Mouse (Mus musculus) lung, adult 2 months (tissue): Measurements from ENCODE around the gene Zc3h10.
A peak's percentile ranks its signal among the peaks of the same experiment; 100 is the strongest.

ENCODE experiments used
- CTCF ChIP-seq: fragments of 200-500 bp; IDR thresholded peaks from 2 replicates; pipeline ENCODE4 v1.5.1; 2011; ENCODE audit warnings: mild to moderate bottlenecking, low read length, control low read depth; ENCODE audit not compliant: insufficient read depth
- POLR2A ChIP-seq: fragments of 200-500 bp; IDR thresholded peaks from 2 replicates; pipeline ENCODE4 v1.6.1; 2011; ENCODE audit warnings: low read depth, mild to moderate bottlenecking, control low read depth, low read length, borderline replicate concordance; ENCODE audit errors: extremely low read depth

DNA sequence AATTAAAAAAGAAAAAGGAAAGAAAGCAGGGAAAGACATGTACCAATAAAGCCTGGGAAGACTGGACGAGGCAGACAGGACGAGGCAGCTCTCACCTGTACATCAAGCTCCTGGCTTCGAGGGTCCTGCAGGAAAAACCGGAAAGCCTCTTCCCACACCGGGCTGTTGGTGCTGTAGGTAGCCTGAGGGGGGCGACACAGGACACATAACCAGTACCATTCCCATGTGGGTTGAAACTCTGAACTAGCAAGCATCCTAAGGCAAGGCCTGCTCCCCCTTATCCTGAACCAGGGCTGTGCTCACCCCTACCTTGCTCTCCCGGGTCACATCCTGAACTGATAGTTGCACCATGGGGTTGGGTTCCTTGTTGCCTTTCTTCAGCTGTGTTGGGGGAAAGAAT, 28.7 kb downstream of the Zc3h10 start:
- peak; percentile 80 for TF ChIP-seq CTCF
- TF ChIP-seq POLR2A: no peak
